Comparison of ENCODE assay signal across 11 mouse cellular contexts in the genomic region with DNA sequence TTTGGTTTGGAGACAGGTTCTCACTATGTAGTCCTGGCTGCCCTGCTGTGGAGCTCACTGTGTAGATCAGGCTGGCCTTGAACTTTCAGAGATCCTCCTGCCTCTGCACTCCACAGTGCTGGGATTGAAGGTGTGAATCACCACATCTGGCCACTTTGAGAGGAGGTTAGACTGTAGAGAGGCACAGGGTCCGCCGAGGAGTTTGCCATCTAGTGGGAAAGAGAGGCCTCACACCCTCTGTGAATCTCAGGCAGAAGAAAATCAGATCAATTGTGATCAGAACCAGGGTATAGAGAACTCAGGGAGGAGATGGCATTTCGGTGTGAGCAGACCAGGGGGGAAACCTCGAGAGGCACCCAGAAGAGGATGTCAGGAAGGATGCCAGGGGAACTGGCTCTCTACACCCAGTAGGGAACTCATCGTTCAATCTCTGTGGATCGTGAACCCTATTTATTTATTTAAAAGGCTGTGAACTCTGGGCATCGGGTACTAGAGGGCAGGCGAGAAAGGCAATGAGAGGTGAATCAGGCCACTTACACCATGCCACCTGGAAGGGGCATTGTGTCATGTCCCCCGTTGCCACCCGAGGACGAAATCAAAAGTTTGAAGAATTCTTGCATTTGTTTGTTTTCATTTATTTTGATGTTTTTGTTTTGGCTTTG. TPM values are rescaled to one million over a fixed set of nuclear protein-coding genes. Genes with fewer than 3 reads are reported as not detected.
DNase-seq lines count a peak whose midpoint lies in the region; ATAC-seq and TF ChIP-seq lines count a peak whose summit lies in the region.
"Had no signal": no experiment of that assay in that cellular context is flagged by ENCODE, and none has a peak within 500 bp of the region (broad histone marks: within the 10 kb centered on the region; RNA-seq: fewer than 3 reads in every experiment).

No protein-coding gene starts in this region.

- no peak overlapping the region for H3K27ac ChIP-seq in heart, adult 2 months
- H3K27ac ChIP-seq in neural tube, embryonic 11.5 days (ENCODE audit: low read depth, low read length): no peak overlapping the region
- no peak overlapping the region for H3K27ac ChIP-seq in neural tube, embryonic 15.5 days (replicated peaks)
- H3K27ac ChIP-seq: embryonic facial prominence, embryonic 12.5 days; heart, embryonic 15.5 days; limb, embryonic 12.5 days had no signal

- H3K4me1 ChIP-seq in heart, adult 2 months (ENCODE audit: control insufficient read depth, insufficient read depth, low read length): no peaks in the 10 kb centered on the region
- 0 out of 2 replicates have a peak, but pooled peaks cover 4% of the 10 kb centered on the region for H3K4me1 ChIP-seq in neural tube, embryonic 11.5 days (ENCODE audit: control insufficient read depth, insufficient read depth, low read length)
- H3K4me1 ChIP-seq in neural tube, embryonic 15.5 days: peaks cover 17% of the 10 kb centered on the region

- H3K4me3 ChIP-seq in heart, adult 2 months: no peak overlapping the region
- H3K4me3 ChIP-seq in neural tube, embryonic 11.5 days (ENCODE audit: low read depth, low read length): no peak overlapping the region
- H3K4me3 ChIP-seq in neural tube, embryonic 15.5 days (replicated peaks): no peak overlapping the region
- H3K4me3 ChIP-seq: embryonic facial prominence, embryonic 12.5 days; heart, embryonic 15.5 days; limb, embryonic 12.5 days had no signal

- no peaks in the 10 kb centered on the region for H3K36me3 ChIP-seq in heart, adult 2 months (ENCODE audit: control insufficient read depth, insufficient read depth, low read length)
- H3K36me3 ChIP-seq in neural tube, embryonic 11.5 days (ENCODE audit: control insufficient read depth, insufficient read depth, low read length): no peaks in the 10 kb centered on the region
- H3K36me3 ChIP-seq in neural tube, embryonic 15.5 days: no peaks in the 10 kb centered on the region
- H3K36me3 ChIP-seq: embryonic facial prominence, embryonic 12.5 days; heart, embryonic 15.5 days; limb, embryonic 12.5 days had no signal

- no peak for ATAC-seq in neural tube, embryonic 11.5 days (ENCODE audit: insufficient read depth, low FRiP score, low TSS enrichment)
- no peak for ATAC-seq in neural tube, embryonic 15.5 days (ENCODE audit: low FRiP score)
- 0 out of 2 replicates have a peak, but pooled peaks have one; percentile 37 for ATAC-seq in common myeloid progenitor, adult 5-6 weeks (replicated peaks; ENCODE audit: low read depth, poor library complexity, severe bottlenecking)

- no peaks in the 10 kb centered on the region for H3K9me3 ChIP-seq in neural tube, embryonic 11.5 days (ENCODE audit: control insufficient read depth, low read length)
- H3K9me3 ChIP-seq in neural tube, embryonic 15.5 days (replicated peaks): no peaks in the 10 kb centered on the region
- H3K9me3 ChIP-seq: embryonic facial prominence, embryonic 12.5 days; heart, embryonic 15.5 days; limb, embryonic 12.5 days had no signal

- no peaks in the 10 kb centered on the region for H3K79me2 ChIP-seq in heart, adult 2 months (replicated peaks; ENCODE audit: control insufficient read depth, insufficient read depth, low read length)

- H3K4me2 ChIP-seq in neural tube, embryonic 11.5 days (ENCODE audit: low read depth): no peak overlapping the region
- no peak overlapping the region for H3K4me2 ChIP-seq in neural tube, embryonic 15.5 days
- H3K4me2 ChIP-seq: embryonic facial prominence, embryonic 12.5 days; heart, embryonic 15.5 days; limb, embryonic 12.5 days had no signal

- no peaks in the 10 kb centered on the region for H3K27me3 ChIP-seq in heart, adult 2 months (ENCODE audit: control insufficient read depth, insufficient read depth, low read length)
- peaks cover 23% of the 10 kb centered on the region for H3K27me3 ChIP-seq in neural tube, embryonic 11.5 days (ENCODE audit: control insufficient read depth, insufficient read depth, low read length)
- peaks cover 48% of the 10 kb centered on the region for H3K27me3 ChIP-seq in neural tube, embryonic 15.5 days (replicated peaks)

- intact Hi-C loops in heart, adult 2 months (cut with DNase I): no loop called here
- intact Hi-C loops in heart, postnatal 25 days (cut with DNase I): no loop called here

- no peak overlapping the region for H3K9ac ChIP-seq in heart, adult 2 months (ENCODE audit: low read depth, low read length)
- no peak overlapping the region for H3K9ac ChIP-seq in neural tube, embryonic 11.5 days (ENCODE audit: low read length)
- H3K9ac ChIP-seq in neural tube, embryonic 15.5 days (replicated peaks): no peak overlapping the region
- H3K9ac ChIP-seq: embryonic facial prominence, embryonic 12.5 days; heart, embryonic 15.5 days; limb, embryonic 12.5 days had no signal

- peak; percentile 64 for TF ChIP-seq CTCF in heart, adult 2 months (IDR thresholded peaks at IDR 0.05)

- whole genome bisulfite sequencing in heart, adult 2 months: 61% methylated on average over 11 of the region's 11 CpGs
- WGBS in neural tube, embryonic 11.5 days: 67% methylated on average over 11 of the region's 11 CpGs
- 70% methylated on average over 11 of the region's 11 CpGs for WGBS in neural tube, embryonic 15.5 days

- no peak for TF ChIP-seq POLR2A in heart, adult 2 months (IDR thresholded peaks at IDR 0.05; ENCODE audit: insufficient read depth, low read depth, low read length)

- DNase-seq in heart, adult 2 months: no peak
- DNase-seq in heart, postnatal 25 days (ENCODE audit: low spot score): no peak
- DNase-seq in neural tube, embryonic 11.5 days (ENCODE audit: low spot score): peak; percentile 28
- DNase-seq in retina, embryonic 14.5 days (ENCODE audit: low spot score): peak; percentile 47
- DNase-seq in frontal cortex, postnatal 36 days (ENCODE audit: low spot score in 2 of 2): no peak
- no peak for DNase-seq in spleen, postnatal 36 days (ENCODE audit: low spot score in 2 of 2)

- TF ChIP-seq EP300 in heart, adult 2 months (IDR thresholded peaks at IDR 0.05; ENCODE audit: insufficient read depth, low read depth, low read length): no peak

RNA-seq across cellular contexts. Expression of a gene that starts 14.4 kb away (rescaled TPM):
- total RNA-seq in heart, adult 2 months (2021): 10 to 100 TPM; 24.2 to 25.9 TPM
- 47.1 and 49.0 TPM in 2 replicates for polyA plus RNA-seq in heart, adult 2 months (2012; rRNA removed)
- total RNA-seq in heart, postnatal 25 days (2021): 10 to 100 TPM; 25.3 to 25.5 TPM
- 0.60 and 0.65 TPM in 2 replicates for polyA plus RNA-seq in neural tube, embryonic 11.5 days (2014; fragmentation: Nextera tagmentation; extraction: Ambion mirVana)
- 0.79 and 0.84 TPM in 2 replicates for polyA plus RNA-seq in neural tube, embryonic 15.5 days (2015; fragmentation: Nextera tagmentation; extraction: Ambion mirVana)
- not detected in 2 replicates for total RNA-seq in common myeloid progenitor, adult 5-6 weeks (2017)

RNA-seq across cellular contexts. Expression of a gene that starts 26.1 kb away (rescaled TPM):
- under 1 TPM; 0.52 to 0.57 TPM for total RNA-seq in heart, adult 2 months (2021)
- polyA plus RNA-seq in heart, adult 2 months (2012; rRNA removed): 0.61 and 0.72 TPM in 2 replicates
- under 1 TPM; 0.53 to 0.60 TPM for total RNA-seq in heart, postnatal 25 days (2021)
- polyA plus RNA-seq in neural tube, embryonic 11.5 days (2014; fragmentation: Nextera tagmentation; extraction: Ambion mirVana): 11.1 and 13.6 TPM in 2 replicates
- 30.3 and 34.0 TPM in 2 replicates for polyA plus RNA-seq in neural tube, embryonic 15.5 days (2015; fragmentation: Nextera tagmentation; extraction: Ambion mirVana)
- not detected in 2 replicates for total RNA-seq in common myeloid progenitor, adult 5-6 weeks (2017)

RNA-seq across cellular contexts. Expression of a gene that starts 39.4 kb away (rescaled TPM):
- 10 to 100 TPM; 20.5 to 21.1 TPM for total RNA-seq in heart, adult 2 months (2021)
- 26.2 and 29.8 TPM in 2 replicates for polyA plus RNA-seq in heart, adult 2 months (2012; rRNA removed)
- 10 to 100 TPM; 22.3 to 22.7 TPM for total RNA-seq in heart, postnatal 25 days (2021)
- polyA plus RNA-seq in neural tube, embryonic 11.5 days (2014; fragmentation: Nextera tagmentation; extraction: Ambion mirVana): 126 and 141 TPM in 2 replicates
- 75.0 and 87.9 TPM in 2 replicates for polyA plus RNA-seq in neural tube, embryonic 15.5 days (2015; fragmentation: Nextera tagmentation; extraction: Ambion mirVana)
- 46.5 and 71.2 TPM in 2 replicates for total RNA-seq in common myeloid progenitor, adult 5-6 weeks (2017)

RNA-seq across cellular contexts. Expression of a gene that starts 40.1 kb away (rescaled TPM):
- 10 to 100 TPM; 38.4 to 46.1 TPM for total RNA-seq in heart, adult 2 months (2021)
- polyA plus RNA-seq in heart, adult 2 months (2012; rRNA removed): 34.7 and 35.7 TPM in 2 replicates
- total RNA-seq in heart, postnatal 25 days (2021): 10 to 100 TPM; 35.9 to 37.0 TPM
- 26.6 and 28.3 TPM in 2 replicates for polyA plus RNA-seq in neural tube, embryonic 11.5 days (2014; fragmentation: Nextera tagmentation; extraction: Ambion mirVana)
- 40.6 and 44.5 TPM in 2 replicates for polyA plus RNA-seq in neural tube, embryonic 15.5 days (2015; fragmentation: Nextera tagmentation; extraction: Ambion mirVana)
- 3.9 and 10.9 TPM in 2 replicates for total RNA-seq in common myeloid progenitor, adult 5-6 weeks (2017)

RNA-seq across cellular contexts. Expression of a gene that starts 45.3 kb away (rescaled TPM):
- total RNA-seq in heart, adult 2 months (2021): 10 to 100 TPM in 1 of 2 experiments, 1 to 10 TPM in 1; 9.9 to 10.6 TPM
- polyA plus RNA-seq in heart, adult 2 months (2012; rRNA removed): 5.8 and 8.8 TPM in 2 replicates
- total RNA-seq in heart, postnatal 25 days (2021): 10 to 100 TPM; 11.2 to 14.6 TPM
- 19.3 and 23.2 TPM in 2 replicates for polyA plus RNA-seq in neural tube, embryonic 11.5 days (2014; fragmentation: Nextera tagmentation; extraction: Ambion mirVana)
- 15.8 and 17.5 TPM in 2 replicates for polyA plus RNA-seq in neural tube, embryonic 15.5 days (2015; fragmentation: Nextera tagmentation; extraction: Ambion mirVana)
- 12.7 and 18.0 TPM in 2 replicates for total RNA-seq in common myeloid progenitor, adult 5-6 weeks (2017)

Comparison
In these comparisons a context has a peak if more than half of its experiments do, and no peak if none do; other contexts are left out.
1. DNase-seq: peak in neural tube, embryonic 11.5 days (single experiment) and retina, embryonic 14.5 days (single experiment); none in heart, adult 2 months (0 of 2), heart, postnatal 25 days (single experiment), frontal cortex, postnatal 36 days (0 of 2) and spleen, postnatal 36 days (0 of 2).
2. RNA of a gene that starts 14.4 kb away (total RNA-seq): 24.2 to 25.9 TPM in heart, adult 2 months and 25.3 to 25.5 TPM in heart, postnatal 25 days; not detected in common myeloid progenitor, adult 5-6 weeks; every median in the first group is over 10 times any median in the second.